In genomic region chr17:29267040-29267439, GRCm38 (mm10) we compare ENCODE assay signal across 6 mouse cellular contexts. TPM values are rescaled to one million over a fixed set of nuclear protein-coding genes. Genes with fewer than 3 reads are reported as not detected.
DNase-seq lines count a peak whose midpoint lies in the region; ATAC-seq and TF ChIP-seq lines count a peak whose summit lies in the region.
"Not testable (repeated sequence)": the region's sequence is repeated elsewhere in the genome, so short reads cannot be mapped to it uniquely, and the experiment has no call there.
"Had no signal": no experiment of that assay in that cellular context is flagged by ENCODE, and none has a peak within 500 bp of the region (broad histone marks: within the 10 kb centered on the region; RNA-seq: fewer than 3 reads in every experiment).

No protein-coding gene starts in this region.

- not testable (repeated sequence) for H3K27me3 ChIP-seq in embryonic facial prominence, embryonic 15.5 days; stomach, embryonic 16.5 days (ENCODE audit: control insufficient read depth, insufficient read depth, low read length)

- H3K36me3 ChIP-seq in ES-E14 (ENCODE audit: control insufficient read depth, insufficient read depth, low read length, poor library complexity, severe bottlenecking); embryonic facial prominence, embryonic 15.5 days; stomach, embryonic 16.5 days (ENCODE audit: control insufficient read depth, insufficient read depth, low read length): not testable (repeated sequence)

- ATAC-seq in embryonic facial prominence, embryonic 15.5 days (ENCODE audit: insufficient number of reproducible peaks, low FRiP score, low TSS enrichment, low read depth); stomach, embryonic 16.5 days (ENCODE audit: insufficient read depth, low FRiP score): not testable (repeated sequence)

- WGBS in embryonic facial prominence, embryonic 15.5 days: 91% methylated on average over 2 of the region's 2 CpGs
- 81% methylated on average over 2 of the region's 2 CpGs for WGBS in stomach, embryonic 16.5 days

- not testable (repeated sequence) for H3K4me3 ChIP-seq in ES-E14 (ENCODE audit: insufficient read depth in 1 of 2, low read depth in 1 of 2, low read length in 2 of 2, poor library complexity in 1 of 2, severe bottlenecking in 1 of 2); embryonic facial prominence, embryonic 15.5 days (replicated peaks); stomach, embryonic 16.5 days (replicated peaks; ENCODE audit: low read length)

- not testable (repeated sequence) for H3K4me1 ChIP-seq in ES-E14 (ENCODE audit: control insufficient read depth in 2 of 2, insufficient read depth in 2 of 2, low read length in 2 of 2, poor library complexity in 1 of 2)
- H3K4me1 ChIP-seq in embryonic facial prominence, embryonic 15.5 days: peaks cover 39% of the 10 kb centered on the region
- H3K4me1 ChIP-seq in stomach, embryonic 16.5 days (ENCODE audit: control insufficient read depth, insufficient read depth, low read length): peaks cover 32% of the 10 kb centered on the region

- H3K27ac ChIP-seq in ES-E14 (ENCODE audit: insufficient read depth, low read depth, low read length, poor library complexity, severe bottlenecking): not testable (repeated sequence)
- H3K27ac ChIP-seq in embryonic facial prominence, embryonic 15.5 days (replicated peaks): 0 out of 2 replicates have a peak overlapping the region, but pooled peaks have one; percentile 98
- H3K27ac ChIP-seq in stomach, embryonic 16.5 days (ENCODE audit: low read length): peak overlapping the region; percentile 96; the same call in 1 of the 2 replicates

- H3K4me2 ChIP-seq in embryonic facial prominence, embryonic 15.5 days (replicated peaks); stomach, embryonic 16.5 days (ENCODE audit: low read depth, low read length): not testable (repeated sequence)

- in situ Hi-C loops in ES-E14 (cut with MboI; ENCODE audit: low sequenced_read_pairs in 2 of 2, unreplicated experiment in 2 of 2): not testable (repeated sequence)

- peak; percentile 81 for DNase-seq in 416B (ENCODE audit: low read depth)
- not testable (repeated sequence) for DNase-seq in ES-E14 (ENCODE audit: low read depth, low spot score)
- peak; percentile 6 for DNase-seq in kidney, postnatal 10 days

- H3K9ac ChIP-seq in ES-E14 (ENCODE audit: insufficient read depth, low read depth, low read length, poor library complexity, severe bottlenecking); embryonic facial prominence, embryonic 15.5 days; stomach, embryonic 16.5 days (ENCODE audit: low read length): not testable (repeated sequence)

- H3K9me3 ChIP-seq in ES-E14 (ENCODE audit: control insufficient read depth, insufficient read depth, low read depth, low read length); embryonic facial prominence, embryonic 15.5 days (replicated peaks); stomach, embryonic 16.5 days (replicated peaks; ENCODE audit: control insufficient read depth, low read length): not testable (repeated sequence)

TF ChIP-seq in ES-E14, 5 proteins besides CTCF, POLR2A, EP300 and RAD21:
- 0 out of 2 replicates have a peak, but pooled peaks have one; percentile 30 for TF ChIP-seq ZNF384 (IDR thresholded peaks at IDR 0.05; ENCODE audit: low read depth, low read length)

RNA-seq across cellular contexts. Expression of gene BC004004, which starts 1.5 kb away (rescaled TPM):
- 50.9 and 54.5 TPM in 2 replicates for total RNA-seq in ES-E14 (2012; rRNA removed)
- 82.1 and 85.8 TPM in 2 replicates for polyA plus RNA-seq in embryonic facial prominence, embryonic 15.5 days (2015; fragmentation: Nextera tagmentation; extraction: Ambion mirVana)
- 82.2 and 83.0 TPM in 2 replicates for polyA plus RNA-seq in stomach, embryonic 16.5 days (2015; fragmentation: Nextera tagmentation; extraction: Ambion mirVana)

RNA-seq across cellular contexts. Expression of gene Ppil1, which starts 3.1 kb away (rescaled TPM):
- total RNA-seq in ES-E14 (2012; rRNA removed): 134 and 157 TPM in 2 replicates
- polyA plus RNA-seq in embryonic facial prominence, embryonic 15.5 days (2015; fragmentation: Nextera tagmentation; extraction: Ambion mirVana): 129 and 132 TPM in 2 replicates
- 129 and 130 TPM in 2 replicates for polyA plus RNA-seq in stomach, embryonic 16.5 days (2015; fragmentation: Nextera tagmentation; extraction: Ambion mirVana)

RNA-seq across cellular contexts. Expression of gene Cpne5, which starts 29.1 kb away (rescaled TPM):
- 5.1 and 5.8 TPM in 2 replicates for total RNA-seq in ES-E14 (2012; rRNA removed)
- polyA plus RNA-seq in embryonic facial prominence, embryonic 15.5 days (2015; fragmentation: Nextera tagmentation; extraction: Ambion mirVana): 27.6 and 28.9 TPM in 2 replicates
- 6.9 and 7.5 TPM in 2 replicates for polyA plus RNA-seq in stomach, embryonic 16.5 days (2015; fragmentation: Nextera tagmentation; extraction: Ambion mirVana)

RNA-seq across cellular contexts. Expression of gene Pi16, which starts 50.4 kb away (rescaled TPM):
- total RNA-seq in ES-E14 (2012; rRNA removed): 0.37 and 0.71 TPM in 2 replicates
- 2.7 and 2.8 TPM in 2 replicates for polyA plus RNA-seq in embryonic facial prominence, embryonic 15.5 days (2015; fragmentation: Nextera tagmentation; extraction: Ambion mirVana)
- polyA plus RNA-seq in stomach, embryonic 16.5 days (2015; fragmentation: Nextera tagmentation; extraction: Ambion mirVana): 1.8 and 2.6 TPM in 2 replicates
- polyA plus RNA-seq: Patski had no signal
